Mouse (Mus musculus): ENCODE results near the gene Rnf220.

DNA sequence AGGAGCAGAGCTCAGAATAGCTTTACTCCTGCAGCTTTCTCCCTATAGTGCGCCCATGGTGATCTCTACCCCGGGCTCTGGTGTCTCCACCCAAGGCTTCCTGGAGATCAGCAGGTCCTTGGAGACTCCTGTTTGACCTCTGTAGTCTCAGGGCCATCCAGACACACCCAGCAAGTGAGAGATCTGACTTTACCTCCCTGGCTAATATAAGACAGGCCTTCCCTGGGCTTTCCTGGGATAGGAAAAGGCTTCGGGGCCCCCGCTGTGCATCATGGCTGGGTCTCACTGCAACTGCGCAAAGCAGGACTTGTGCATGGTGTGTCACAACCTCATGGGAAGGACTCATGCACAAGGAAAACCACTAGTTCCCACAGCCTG is 116.3 kb downstream of the Rnf220 start:
- TF ChIP-seq CTCF (IDR thresholded peaks at IDR 0.05; ENCODE audit: extremely low read depth, insufficient read depth, insufficient read length, insufficient replicate concordance) (no peak), POLR2A (IDR thresholded peaks at IDR 0.05; ENCODE audit: low read depth, low read length) (no peak)
